Mouse (Mus musculus) T-helper 1 cell (primary cell): Measurements from ENCODE around the gene Nectin1.

ENCODE experiments used
- in situ Hi-C: fragments of 300-600 bp; cut with MboI, MseI; formaldehyde crosslinking; loops from one replicate; pipeline ENCODE4 v1.15.1; 2025; ENCODE audit warnings: high pct_unique_total_duplicates

The Nectin1 gene

DNA sequence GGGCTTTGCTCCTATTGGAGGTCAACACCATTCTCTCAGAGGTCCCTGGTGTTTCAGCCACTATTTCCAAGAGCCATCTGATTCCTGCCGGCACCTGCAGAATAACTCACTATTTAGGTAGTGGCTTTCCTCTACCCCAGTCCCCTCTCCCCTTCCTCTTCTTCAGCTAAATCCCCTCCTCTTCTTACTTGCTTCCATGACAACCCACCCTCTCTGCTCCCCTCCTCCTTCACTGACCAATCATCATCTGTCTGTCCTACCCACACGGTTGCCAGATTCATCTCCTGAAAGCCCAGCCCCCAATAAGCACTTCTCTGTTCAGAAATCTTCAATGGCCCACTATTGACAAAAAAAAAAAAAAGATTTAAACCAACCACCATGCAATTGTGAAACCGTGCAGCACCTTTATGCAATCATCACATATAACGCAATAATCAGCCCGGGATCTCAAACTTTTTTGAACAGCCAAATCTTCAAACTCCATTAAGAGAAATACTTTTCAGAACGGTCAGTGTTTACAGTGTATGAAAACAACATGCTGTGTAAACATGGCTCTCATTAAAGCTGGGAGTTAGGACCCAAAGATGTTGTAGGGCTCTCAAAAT lies 5.2 kb upstream of the Nectin1 start:
- in situ Hi-C loops: loop anchor here (10.0 to 25.0 kb wide), 2 partner anchors 236 to 349 kb away; no protein-coding TSS in a partner anchor

DNA sequence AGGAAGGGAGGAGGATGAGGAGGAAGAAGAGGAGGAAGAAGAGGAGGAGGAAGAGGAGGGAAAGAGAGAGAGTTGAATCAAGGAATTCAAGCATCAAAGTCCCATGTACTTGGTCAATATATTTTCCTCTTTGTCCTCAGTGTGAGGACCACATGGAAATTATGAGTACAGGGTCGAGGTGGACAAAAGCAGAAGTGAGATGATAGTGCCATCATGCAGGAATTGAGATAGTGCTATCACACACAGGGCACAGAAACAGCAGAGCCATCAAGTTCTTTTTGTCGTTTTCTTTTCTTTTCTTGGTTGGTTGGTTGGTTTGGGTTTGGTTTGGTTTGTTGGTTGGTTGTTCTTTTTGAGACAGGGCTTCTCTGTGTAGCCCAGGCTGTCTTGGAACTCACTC lies 2.5 kb upstream of the Nectin1 start:
- in situ Hi-C loops: loop anchor here (25.0 kb wide), 1 partner anchor 346 kb away; no protein-coding TSS in a partner anchor

DNA sequence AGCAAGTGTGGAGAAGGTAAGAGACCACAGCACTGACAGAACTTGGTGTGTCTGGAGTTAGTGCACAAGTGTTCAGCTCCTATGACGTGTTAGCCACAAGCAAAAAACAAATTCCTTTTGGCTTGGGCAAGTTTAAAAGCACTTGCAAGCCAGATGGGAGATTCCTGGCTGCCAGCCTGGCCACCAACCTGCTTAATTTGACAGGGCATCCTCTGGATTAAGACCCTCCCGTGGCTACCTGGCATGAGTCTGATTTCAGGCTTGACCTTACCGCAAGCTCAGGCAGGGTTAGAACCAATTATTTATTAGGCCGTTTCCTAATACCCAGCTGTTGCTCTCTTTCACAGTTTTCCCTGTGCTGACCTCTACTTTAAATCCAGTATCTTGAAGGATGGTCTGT lies 1.7 kb upstream of the Nectin1 start:
- in situ Hi-C loops: loop anchor here (25.0 kb wide), 1 partner anchor 345 kb away; no protein-coding TSS in a partner anchor

DNA sequence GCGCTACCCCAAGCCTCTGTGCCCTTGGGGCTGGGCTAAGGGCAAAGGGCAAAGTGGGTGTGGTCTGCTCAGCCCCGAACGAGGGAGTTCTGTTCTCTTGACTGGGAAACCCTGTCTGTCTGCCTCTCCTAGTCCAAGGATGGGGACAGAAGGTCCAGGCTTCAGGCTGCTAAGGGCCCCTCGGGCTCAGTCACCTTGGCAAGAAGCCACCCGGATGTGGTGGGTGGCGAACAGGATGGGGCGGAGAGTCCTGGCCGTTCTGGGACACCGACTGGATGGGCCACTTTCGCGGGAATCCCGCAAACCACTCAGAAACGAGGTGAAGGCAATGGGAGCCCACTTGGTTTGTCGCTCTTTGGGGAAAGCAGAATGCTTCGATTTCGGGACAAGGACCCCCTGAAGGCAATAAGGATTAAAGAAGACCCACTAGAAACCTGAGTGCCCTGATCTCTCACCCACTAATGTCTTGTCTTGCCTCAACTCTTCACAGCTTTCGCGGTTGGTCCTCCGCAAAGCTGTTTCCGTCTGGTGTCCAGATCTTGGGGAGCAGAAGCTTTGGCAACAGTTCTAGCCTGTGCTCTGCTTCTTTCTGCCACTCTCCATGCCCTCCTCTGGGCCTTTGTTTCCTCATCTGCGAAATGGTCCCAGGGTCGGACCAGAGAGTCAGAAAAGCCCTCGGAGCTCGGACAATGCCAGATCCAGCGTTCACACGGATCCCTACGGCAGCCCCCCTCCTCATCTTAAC lies 710 bp upstream of the Nectin1 start:
- in situ Hi-C loops: loop anchor here (25.0 kb wide), 1 partner anchor 344 kb away; no protein-coding TSS in a partner anchor

DNA sequence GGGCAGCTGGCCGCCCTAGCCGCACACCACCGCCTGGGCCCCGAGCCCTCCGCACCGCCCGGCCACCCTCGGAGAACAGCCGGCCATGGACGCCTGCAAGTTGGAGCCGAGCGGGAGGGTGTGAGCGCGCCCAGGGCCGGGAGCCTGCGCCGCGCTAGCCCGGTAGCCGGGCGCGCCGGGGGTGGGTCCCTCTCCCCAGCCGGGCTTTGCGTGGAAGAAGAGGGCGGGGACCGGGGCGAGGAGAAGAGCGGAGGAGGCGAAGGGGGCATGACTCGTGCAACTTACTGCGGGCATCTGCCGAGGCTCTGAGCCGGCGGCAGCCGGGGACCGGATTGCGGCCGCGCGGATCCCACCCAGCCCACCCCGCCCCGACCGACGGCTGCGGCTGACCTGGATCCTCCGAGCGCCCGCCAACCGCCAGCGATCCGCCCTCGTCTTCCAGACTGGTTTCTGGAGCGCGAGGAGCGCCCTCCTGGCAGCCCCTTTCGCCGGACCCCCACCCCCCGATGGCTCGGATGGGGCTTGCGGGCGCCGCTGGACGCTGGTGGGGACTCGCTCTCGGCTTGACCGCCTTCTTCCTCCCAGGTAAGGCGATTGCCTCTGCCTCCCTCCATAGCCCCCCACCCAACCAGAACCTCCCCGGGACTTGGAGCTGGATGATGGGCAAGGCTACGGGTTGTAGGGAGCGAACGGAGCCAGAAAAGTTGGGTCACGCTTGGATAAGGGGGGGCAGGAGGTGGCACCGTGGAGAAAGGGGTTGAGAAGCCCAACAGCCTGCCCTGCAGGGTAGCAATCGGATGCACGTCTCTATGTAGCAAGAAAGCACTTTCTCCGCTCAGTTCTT lies 576 bp downstream of the Nectin1 start:
- in situ Hi-C loops: loop anchor here (25.0 kb wide), 1 partner anchor 343 kb away; no protein-coding TSS in a partner anchor

DNA sequence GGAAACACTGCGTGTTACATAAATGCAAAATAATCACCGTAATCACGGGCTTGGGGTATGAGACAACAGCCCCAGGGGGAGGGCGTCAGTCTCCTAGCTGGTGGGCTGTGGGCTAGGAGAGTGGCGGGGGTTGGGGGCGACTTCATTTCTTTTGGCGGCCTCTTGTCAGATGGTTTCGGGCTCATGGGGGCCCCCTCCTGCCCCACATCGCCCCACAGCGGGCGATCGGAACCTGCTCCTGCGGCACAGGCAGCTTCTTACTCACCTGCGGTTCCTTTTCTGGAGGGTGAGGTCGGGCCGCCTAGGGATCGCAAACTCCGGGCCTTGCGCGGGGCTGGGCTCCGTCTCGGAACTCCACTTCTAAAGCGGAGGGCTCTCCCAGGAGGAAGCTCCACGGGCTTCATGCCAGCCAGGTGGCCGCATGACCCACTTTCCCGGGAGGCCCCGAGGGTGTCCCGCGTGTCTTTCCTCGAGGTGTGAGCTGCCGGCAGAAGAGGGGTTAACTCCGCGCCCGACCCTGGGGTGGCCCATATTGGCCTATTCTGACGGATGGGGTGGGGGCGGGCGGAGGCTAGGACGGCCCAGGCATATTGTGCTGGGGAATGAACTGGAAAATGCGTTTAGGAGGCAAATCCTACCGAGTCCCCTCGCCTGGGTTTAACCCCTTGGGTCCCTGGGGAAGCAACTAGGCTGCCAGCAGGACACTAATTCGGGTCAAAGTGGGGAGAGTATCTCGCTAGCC lies 1.4 kb downstream of the Nectin1 start:
- in situ Hi-C loops: loop anchor here (25.0 kb wide), 1 partner anchor 342 kb away; no protein-coding TSS in a partner anchor

DNA sequence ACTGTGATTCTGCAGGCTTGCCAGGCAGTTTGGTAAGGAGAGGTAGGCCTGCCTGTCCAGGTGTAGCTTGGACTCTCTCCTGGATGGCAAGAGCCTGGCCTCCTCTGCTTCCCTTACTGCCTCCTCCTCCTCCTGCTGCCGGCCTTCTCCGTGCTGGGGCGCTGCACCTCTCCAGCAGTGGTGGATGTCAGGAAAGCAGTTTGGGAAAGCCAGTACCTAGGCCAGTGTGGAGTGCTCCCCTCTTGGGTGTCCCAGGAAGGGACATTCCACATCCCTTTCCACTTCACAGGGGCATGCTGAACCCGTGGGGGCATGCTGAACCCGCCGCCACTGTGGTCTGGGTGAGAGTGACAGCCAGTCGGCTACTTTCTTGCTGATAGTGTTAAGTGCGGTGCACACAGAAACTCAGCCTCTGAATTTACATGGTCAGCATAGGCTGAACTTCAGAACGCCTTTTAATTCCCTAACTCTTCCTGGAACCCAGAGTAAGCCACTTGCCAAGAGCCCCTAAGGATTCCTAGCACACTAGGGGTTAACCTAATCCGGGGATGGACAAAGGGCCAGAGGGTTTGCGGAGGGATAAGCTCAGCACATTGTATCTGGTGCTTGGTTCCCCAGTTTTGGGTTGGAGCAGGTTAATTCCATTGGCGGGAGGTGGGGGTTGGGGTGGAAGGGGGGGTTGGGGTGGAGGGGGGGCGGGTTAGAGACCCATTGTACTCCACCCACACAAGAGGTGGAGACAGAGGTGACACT lies 2.3 kb downstream of the Nectin1 start:
- in situ Hi-C loops: loop anchor here (25.0 kb wide), 1 partner anchor 341 kb away; no protein-coding TSS in a partner anchor

DNA sequence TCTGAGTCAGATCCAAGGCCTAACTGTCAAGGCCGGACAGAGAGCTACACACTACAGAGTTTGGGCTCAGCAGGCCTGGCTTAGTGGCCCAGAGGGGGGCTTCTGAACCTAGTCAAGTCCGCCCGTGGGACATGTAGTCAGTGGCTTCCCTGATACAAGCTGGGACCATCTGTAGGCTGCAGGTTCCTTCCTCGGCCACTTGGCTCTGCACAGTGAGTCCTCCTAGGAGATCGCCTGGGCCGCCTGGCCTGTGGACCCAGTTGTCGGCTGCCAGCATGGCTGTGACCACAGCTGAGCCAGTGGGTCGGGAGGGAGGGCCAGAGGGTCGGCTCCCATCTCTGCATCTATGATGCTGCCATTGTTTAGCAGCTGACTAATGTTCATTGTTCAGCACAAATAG lies 3.9 kb downstream of the Nectin1 start:
- in situ Hi-C loops: loop anchor here (25.0 kb wide), 1 partner anchor 340 kb away; no protein-coding TSS in a partner anchor

DNA sequence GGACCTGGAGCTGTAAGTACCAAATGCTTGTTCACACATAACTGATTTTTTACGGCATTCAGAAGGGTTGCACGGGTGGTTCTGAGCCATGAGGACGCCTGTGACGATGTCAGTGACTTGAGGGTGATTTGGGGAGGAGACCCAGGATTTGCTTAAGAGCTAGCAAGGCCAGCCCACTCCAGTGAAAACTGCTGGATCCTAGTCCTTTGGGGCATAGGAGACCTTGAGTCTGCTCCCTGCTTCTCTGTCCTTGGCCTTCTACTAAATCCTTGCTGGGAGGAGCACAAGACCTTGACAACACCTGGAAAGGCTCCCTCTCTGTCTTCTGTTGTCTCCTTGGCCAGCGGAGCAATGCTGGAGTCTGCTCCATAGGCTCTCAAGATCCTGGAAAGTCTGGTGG lies 4.7 kb downstream of the Nectin1 start:
- in situ Hi-C loops: loop anchor here (25.0 kb wide), 1 partner anchor 339 kb away; no protein-coding TSS in a partner anchor

DNA sequence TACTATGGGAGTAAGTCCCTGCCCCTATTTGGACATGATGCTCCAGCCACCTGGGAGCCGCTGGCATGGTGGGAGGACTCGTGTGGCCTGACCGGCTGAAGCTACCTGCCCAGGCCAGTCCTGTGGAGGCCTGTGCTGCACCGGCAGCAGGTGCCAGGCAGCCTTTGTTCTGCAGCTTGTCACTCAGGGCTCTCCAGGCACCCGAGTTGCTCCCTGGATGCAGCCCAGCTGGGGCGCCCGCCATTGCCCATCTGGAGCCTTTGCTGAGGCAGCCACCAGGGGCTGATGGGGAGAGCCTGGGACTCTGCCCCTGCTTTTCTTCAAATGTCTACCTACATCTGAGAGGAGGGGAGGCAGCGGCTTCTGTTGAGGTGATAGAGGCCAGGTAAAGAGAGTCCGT lies 6.3 kb downstream of the Nectin1 start:
- in situ Hi-C loops: no loop called here

DNA sequence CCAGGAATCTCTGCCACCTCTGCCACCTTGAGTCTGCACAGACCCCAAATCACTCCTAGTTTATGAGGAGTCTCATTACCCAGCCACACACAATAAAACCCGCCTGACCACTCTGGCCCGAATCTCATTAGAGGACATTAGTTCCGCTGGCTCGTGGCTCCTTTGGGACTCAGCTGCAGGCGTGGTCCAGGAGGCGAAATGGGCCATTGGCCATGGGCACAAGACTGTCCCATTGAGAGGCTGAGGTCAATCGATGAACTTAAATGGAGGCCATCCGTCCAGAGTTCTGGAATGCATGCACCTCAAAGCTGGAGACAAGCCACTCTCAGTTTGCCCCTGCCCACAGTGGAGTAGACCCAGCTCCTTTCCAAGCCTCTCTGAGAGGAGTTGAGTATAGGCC lies 7.3 kb downstream of the Nectin1 start:
- in situ Hi-C loops: no loop called here

DNA sequence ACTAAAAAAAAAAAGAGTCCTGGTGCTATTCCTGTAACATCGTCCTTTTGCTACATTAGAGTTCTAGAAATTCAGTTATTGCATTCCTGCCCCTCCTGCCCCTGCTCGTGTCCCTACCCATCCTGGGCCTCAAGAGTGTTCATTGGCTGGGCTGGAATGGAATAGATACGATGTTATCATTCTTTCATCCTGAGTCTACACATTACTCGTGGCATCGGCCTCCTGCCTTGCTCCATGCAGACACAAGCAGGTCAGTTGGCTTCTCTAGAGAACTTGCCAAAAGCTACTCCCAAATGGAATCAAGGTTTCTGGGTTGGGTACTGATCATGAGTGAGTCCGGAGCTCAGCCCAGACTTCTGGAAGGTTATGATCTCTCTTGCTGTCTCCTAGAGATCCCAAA lies 9.7 kb downstream of the Nectin1 start:
- in situ Hi-C loops: no loop called here

DNA sequence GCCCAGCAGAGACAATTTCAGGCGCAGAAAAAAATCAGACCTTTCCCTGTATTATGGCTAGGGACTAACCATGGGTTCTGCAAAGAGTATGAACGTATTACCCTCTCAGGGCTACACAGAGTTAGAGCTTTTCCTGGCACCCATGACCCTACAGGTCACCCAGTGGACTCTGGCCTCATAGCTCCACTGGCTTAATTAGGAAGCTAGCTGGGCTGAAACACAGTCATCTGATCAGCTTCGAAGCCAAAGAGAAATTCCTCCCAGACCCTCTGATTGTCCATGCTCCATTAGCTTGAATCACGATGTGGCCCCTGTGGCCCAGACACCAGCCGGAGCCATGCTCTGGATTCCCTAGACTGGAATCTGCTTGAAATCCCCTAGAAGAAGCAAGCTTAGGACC lies 10.3 kb downstream of the Nectin1 start:
- in situ Hi-C loops: no loop called here

DNA sequence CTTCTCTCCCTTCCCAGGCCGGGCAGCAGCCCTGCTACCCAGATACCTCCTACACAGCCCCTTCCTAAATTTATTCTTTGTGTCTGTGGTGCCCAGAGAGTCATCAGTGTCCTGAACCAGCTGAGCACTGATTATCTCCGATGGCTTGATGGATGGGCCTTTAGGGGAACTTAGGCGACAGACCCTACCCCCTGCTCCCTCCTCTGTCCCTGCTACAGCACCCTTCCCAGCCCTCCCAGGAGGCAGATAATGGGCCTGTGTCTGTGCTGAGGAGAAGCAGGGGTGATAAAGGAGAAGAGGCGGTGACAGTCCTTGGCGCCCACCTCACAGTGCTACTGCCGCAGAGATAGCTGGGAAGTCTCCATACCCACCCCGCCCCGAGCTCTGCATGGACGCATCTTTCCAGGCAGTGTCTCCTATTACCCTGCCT lies 11.0 kb downstream of the Nectin1 start:
- in situ Hi-C loops: no loop called here

DNA sequence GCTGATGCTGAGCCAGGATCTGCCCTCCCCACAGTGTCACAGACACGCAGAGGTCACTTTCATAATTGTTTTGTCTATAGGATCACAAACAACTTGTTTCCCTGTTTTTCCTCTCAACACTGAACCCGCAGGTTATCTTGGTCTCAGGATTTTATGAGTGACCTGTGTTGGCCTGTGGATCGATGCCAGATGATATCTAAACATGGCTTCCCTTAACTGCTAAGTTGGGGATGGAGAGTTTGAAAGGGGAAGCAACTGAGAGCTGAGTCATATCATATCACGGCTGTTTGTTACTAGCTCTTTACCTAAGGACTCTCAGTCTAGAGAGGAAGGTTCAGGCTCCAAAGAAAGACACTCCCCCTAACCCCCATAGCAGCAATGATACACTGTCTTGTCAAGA lies 11.7 kb downstream of the Nectin1 start:
- in situ Hi-C loops: no loop called here

DNA sequence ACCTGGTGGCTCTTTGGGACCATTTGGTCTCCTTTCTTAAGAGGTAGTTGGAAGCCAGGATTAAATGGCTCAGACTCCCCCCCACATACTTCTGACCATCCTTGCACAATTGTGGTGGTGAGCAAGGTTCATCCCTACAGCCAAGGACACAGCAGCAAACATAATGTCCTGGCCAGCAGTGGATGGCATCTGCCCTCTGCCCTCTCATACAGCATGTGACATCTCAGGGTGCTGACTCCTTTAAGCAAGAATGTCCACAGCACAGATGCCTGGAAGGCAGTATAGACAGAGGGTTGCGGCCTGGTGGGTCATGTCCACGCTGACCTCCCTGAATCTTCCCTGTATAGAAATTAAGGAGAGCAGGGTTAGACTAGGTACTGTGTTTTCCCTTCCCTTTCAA lies 12.1 kb downstream of the Nectin1 start:
- in situ Hi-C loops: no loop called here

DNA sequence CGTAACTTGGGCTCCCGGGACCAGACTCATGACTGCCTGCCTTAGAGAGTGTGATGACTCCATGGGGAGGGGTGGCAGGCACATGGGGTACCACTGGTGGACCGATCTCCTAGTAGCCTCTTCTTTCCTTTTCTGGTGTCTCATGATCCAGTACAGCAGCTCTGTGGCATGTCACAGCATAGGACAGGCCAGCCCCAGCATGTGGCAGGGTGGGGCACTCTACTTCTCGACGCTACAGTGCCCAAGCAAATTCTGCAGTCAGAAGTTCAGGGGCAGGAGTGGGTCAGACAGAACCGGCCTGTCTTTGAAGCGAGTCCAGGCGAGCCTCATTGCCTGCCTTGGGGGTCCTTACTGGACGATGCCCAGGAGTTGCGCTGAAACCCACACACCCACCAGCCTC lies 13.4 kb downstream of the Nectin1 start:
- in situ Hi-C loops: no loop called here

DNA sequence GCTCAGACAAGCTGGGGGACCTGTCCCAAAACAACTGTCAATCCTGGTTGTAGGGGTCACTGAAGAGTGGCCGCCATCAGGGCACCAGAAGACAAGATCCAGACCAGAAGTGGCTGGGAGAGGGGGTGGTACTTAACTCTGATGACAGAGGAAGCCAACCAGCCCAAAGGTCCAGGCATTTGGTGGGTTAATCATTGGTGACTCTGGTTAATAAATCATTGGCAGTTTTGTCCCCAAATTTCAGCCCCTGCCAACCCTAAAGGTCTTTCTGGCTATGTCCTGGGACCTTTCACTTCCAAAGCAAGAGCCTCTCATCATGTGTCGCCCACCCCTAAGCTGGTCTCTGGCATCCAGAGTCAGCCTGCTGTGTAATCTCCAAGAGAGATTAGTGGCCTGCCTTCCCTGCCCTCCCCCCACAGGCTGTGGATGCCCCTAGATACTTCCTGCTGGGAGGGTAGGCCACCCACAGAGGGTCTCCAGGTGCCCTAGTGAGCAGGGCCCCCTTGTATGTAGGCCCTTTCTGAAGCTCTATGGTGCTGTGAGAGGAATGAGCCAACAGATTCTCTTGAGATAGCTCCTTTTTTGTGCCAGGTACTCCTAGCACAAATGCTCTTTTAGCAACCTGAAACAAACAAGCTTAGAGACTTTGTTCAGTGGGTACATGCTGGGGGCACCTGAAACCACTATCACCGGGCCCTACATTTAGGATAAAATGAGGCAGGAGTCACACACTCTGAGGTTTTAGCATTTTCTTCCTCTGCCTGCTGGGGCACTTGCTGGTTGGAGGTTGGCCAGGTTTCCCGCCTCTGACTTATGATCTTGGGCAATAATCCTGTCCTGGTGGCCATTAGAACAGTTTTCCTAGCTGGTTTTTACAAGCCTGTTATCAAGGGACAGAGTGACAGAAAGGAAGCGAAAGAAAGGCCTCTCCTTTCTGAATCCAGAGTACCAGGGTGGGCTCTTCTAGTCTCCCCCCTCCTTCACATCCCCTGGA lies 14.5 kb downstream of the Nectin1 start:
- in situ Hi-C loops: no loop called here

DNA sequence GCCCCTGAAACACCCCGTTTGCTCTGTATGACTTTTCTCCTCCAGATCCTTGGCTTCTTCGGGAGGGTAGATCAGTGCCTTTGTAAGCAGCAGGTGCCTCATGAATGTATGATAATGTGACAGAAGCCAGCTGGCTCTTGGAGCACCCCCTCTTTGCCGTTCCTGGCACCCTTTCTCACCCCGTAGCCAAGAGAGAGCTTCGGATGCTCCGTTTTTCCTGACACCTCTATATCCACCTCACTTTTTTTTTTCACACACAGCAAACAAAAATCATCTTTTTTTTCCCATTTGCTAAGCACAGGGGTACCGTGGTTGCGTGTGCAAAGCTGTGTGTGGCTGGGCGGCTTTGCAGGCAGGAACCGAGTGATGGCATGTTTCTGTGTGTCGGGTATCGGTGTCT lies 16.3 kb downstream of the Nectin1 start:
- in situ Hi-C loops: no loop called here
